Mouse (Mus musculus) hindbrain, embryonic 11.5 days (tissue): ENCODE measurements around the gene Gm20388. TPM values are rescaled to one million over a fixed set of nuclear protein-coding genes. Genes with fewer than 3 reads are reported as not detected.

Source experiments
- ATAC-seq: fragments of 200-750 bp; cut with Nextera tagmentation; 2 replicates; pipeline ENCODE4 v1.8.0; 2017; ENCODE audit warnings: mild to moderate bottlenecking, moderate TSS enrichment, moderate library complexity; ENCODE audit not compliant: low FRiP score
- DNase-seq: peaks from one replicate; pipeline ENCODE4 v3.0.0-alpha.2; 2015; ENCODE audit warnings: low spot score
- H3K27ac ChIP-seq: fragments of 300-500 bp; sonication (generic); 2 replicates; pipeline ENCODE4 v1.5.1; 2014; ENCODE audit warnings: mild to moderate bottlenecking, low read depth, low read length
- H3K27me3 ChIP-seq: fragments of 300-500 bp; sonication (generic); 2 replicates; pipeline ENCODE4 v1.6.1; 2014; ENCODE audit warnings: mild to moderate bottlenecking, low read length, moderate library complexity, mixed read lengths; ENCODE audit not compliant: control insufficient read depth, insufficient read depth
- H3K36me3 ChIP-seq: fragments of 300-500 bp; sonication (generic); 2 replicates; pipeline ENCODE4 v1.6.1; 2014; ENCODE audit warnings: mild to moderate bottlenecking, low read length, moderate library complexity, mixed read lengths; ENCODE audit not compliant: control insufficient read depth, insufficient read depth
- H3K4me1 ChIP-seq: fragments of 300-500 bp; sonication (generic); replicated peaks from 2 replicates; pipeline ENCODE4 v1.6.1; 2014; ENCODE audit warnings: low read length, mixed read lengths; ENCODE audit not compliant: control insufficient read depth, insufficient read depth
- H3K4me2 ChIP-seq: fragments of 300-500 bp; sonication (generic); replicated peaks from 2 replicates; pipeline ENCODE4 v1.6.1; 2014; ENCODE audit warnings: mild to moderate bottlenecking, low read depth, low read length
- H3K4me3 ChIP-seq: fragments of 300-500 bp; sonication (generic); 2 replicates; pipeline ENCODE4 v1.5.1; 2014; ENCODE audit warnings: low read depth, low read length
- H3K9ac ChIP-seq: fragments of 300-500 bp; sonication (generic); 2 replicates; pipeline ENCODE4 v1.6.1; 2014; ENCODE audit warnings: low read depth, low read length
- H3K9me3 ChIP-seq: fragments of 300-500 bp; sonication (generic); 2 replicates; pipeline ENCODE4 v1.6.1; 2016; ENCODE audit warnings: low read length; ENCODE audit not compliant: control insufficient read depth
- WGBS: fragments of 180-500 bp; shearing (Covaris S2); extraction: QIAGEN DNeasy Blood & Tissue Kit; methylation state at CpG from one replicate; pipeline ENCODE4 v1.1.7; 2014; 5-methylcytosine and 5-hydroxymethylcytosine counted together
- polyA plus RNA-seq: library from polyadenylated mRNA; unstranded; fragments of >200 nt; fragmentation: Nextera tagmentation; extraction: Ambion mirVana; gene quantifications from 2 replicates; pipeline ENCODE4 v1.2.1, GENCODE M21; 2014

The Gm20388 gene
- polyA plus RNA-seq, 1 experiment from 2014 or later: 11.8 TPM

DNA sequence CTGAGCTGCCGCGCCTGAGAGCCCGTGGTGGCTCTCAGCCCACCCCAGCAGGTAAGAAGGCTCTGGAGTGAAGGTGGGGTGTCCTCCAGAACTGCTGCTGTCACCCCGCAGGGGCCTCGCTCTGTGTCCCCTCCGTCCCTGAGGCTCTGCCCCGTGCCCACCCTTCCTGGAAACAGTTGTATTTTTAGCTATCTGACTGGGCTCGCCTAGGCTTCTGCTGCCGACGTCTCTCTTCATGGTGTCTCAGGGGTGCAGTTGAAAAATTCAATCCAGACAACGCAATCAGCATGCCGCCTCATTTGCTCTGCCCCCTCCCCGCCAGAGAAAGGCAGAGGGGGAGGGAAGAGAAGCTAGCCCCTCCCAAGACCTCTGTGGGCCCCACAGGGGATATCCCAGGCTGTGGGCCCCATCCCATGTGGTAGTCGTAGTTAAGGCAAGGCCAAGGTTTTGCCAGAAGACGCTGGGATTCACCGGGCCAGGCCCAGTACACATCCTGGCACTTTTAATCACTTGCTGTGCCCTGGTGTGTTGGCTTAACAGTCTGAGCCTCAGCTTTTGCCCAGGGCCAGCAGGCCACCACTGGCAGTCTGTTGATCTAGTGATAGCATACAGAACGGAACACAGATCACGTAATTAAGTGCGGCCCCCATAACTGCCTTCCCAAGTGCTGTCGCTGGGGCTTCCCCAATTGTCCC, 645.7 kb downstream of the Gm20388 start:
- 59% methylated on average over 20 of the region's 20 CpGs for WGBS
- Histone ChIP-seq H3K4me2 (no peak overlapping the region), H3K4me3 (no peak overlapping the region), H3K27me3 (no peaks in the 10 kb centered on the region), H3K36me3 (no peaks in the 10 kb centered on the region), H3K27ac (peak overlapping the region; percentile 42), H3K4me1 (peaks cover 59% of the 10 kb centered on the region), H3K9me3 (no peaks in the 10 kb centered on the region), H3K9ac (peak overlapping the region; percentile 7; the same call in 1 of the 2 replicates)
- ATAC-seq (no peak), DNase-seq (no peak)

- Histone ChIP-seq H3K4me3 (no peak overlapping the region), H3K27ac (peak overlapping the region; percentile 42; the same call in 1 of the 2 replicates), H3K27me3 (no peaks in the 10 kb centered on the region), H3K36me3 (no peaks in the 10 kb centered on the region), H3K9ac (no peak overlapping the region), H3K4me2 (no peak overlapping the region), H3K4me1 (peaks cover 60% of the 10 kb centered on the region), H3K9me3 (no peaks in the 10 kb centered on the region)
- DNase-seq (peak; percentile 52), ATAC-seq (no peak)
- whole genome bisulfite sequencing: 53% methylated on average over 15 of the region's 15 CpGs
Observed at GRCm38 (mm10) chr8:120557170-120557965, 646.7 kb downstream of the Gm20388 start.

DNA sequence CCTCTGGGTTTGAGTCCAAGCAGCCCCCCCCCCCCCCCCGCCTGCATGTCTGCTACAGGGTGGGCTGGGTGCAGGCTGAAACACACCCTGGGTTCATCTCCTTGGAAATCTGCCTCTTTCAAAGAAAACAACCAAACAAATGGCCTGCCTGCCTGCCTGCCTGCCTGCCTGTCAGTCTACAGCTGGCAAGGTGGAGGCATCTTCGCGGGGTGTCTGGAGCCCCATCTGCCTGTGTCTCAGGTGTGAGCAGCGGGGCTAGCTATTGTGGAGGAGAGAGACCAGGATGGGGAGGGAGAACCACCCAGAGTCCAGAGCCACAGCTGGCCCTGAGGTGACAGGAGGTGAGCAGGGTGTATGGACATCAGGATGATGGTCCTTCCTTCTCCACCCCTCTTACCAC, 647.5 kb downstream of the Gm20388 start:
- WGBS: 87% methylated on average over 4 of the region's 4 CpGs
- H3K9me3 ChIP-seq: no peaks in the 10 kb centered on the region
- H3K4me3 ChIP-seq: no peak overlapping the region
- H3K36me3 ChIP-seq: no peaks in the 10 kb centered on the region
- DNase-seq (no peak), ATAC-seq (no peak)
- H3K4me1 ChIP-seq: peaks cover 68% of the 10 kb centered on the region
- no peaks in the 10 kb centered on the region for H3K27me3 ChIP-seq
- no peak overlapping the region for H3K9ac ChIP-seq
- no peak overlapping the region for H3K4me2 ChIP-seq
- H3K27ac ChIP-seq: peak overlapping the region; percentile 10; the same call in 1 of the 2 replicates

DNA sequence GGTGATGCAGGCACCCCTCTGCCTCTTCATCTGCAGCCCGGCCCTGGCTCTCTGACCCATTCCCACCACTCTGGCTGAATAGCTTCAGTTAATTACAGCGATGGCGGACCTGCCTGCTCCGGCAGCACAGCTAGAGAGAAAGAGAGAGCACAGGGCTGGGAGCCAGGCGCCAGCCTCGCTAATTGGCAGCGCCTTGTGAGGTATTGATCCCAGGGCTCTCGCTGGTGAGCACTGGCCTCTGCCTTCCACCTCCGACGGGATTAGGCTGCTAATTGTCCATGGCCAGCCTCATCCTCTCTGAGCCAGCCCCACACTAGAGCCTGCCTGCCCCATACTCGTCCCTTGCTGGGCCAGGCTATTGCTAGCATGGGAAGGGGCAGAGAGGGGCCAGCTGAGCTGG, 649.0 kb downstream of the Gm20388 start:
- Histone ChIP-seq H3K9ac (peak overlapping the region; percentile 41), H3K27me3 (no peaks in the 10 kb centered on the region), H3K9me3 (no peaks in the 10 kb centered on the region), H3K27ac (peak overlapping the region; percentile 90), H3K4me3 (no peak overlapping the region), H3K4me1 (peaks cover 75% of the 10 kb centered on the region), H3K4me2 (no peak overlapping the region), H3K36me3 (no peaks in the 10 kb centered on the region)
- ATAC-seq (peak; percentile 25; the same call in 1 of the 2 replicates), DNase-seq (peak; percentile 46)
- WGBS: 28% methylated on average over 11 of the region's 11 CpGs

DNA sequence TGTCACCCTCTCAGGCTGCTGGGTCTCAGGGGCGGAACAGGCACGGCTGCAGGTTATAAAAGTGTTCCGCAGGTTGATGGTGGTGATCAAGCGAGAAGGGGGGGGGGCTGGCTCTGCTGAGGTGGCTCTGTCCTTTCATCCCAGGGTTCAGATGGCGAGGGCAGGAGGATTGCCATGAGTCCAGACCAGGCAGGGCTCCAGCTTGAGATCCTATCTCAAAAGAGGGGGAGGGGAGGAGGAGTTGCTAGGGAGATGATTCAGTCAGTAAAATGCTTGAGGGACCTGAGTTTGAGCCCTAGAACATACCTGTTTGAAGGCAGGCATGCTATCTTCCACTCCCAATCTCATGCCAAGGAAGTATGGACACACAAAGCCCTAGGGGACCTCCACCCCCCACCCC, 649.9 kb downstream of the Gm20388 start:
- no peak for ATAC-seq
- Histone ChIP-seq H3K9me3 (no peaks in the 10 kb centered on the region), H3K4me2 (no peak overlapping the region), H3K27me3 (no peaks in the 10 kb centered on the region), H3K9ac (no peak overlapping the region), H3K27ac (peak overlapping the region; percentile 90), H3K4me1 (peaks cover 78% of the 10 kb centered on the region), H3K36me3 (no peaks in the 10 kb centered on the region), H3K4me3 (no peak overlapping the region)
- 82% methylated on average over 5 of the region's 5 CpGs for WGBS
- no peak for DNase-seq

GRCm38 (mm10) chr8:120561539-120562435, 651.1 kb downstream of the Gm20388 start:
- Histone ChIP-seq H3K4me1 (peaks cover 70% of the 10 kb centered on the region), H3K27ac (peak overlapping the region; percentile 70), H3K9me3 (no peaks in the 10 kb centered on the region), H3K4me2 (no peak overlapping the region), H3K27me3 (no peaks in the 10 kb centered on the region), H3K9ac (no peak overlapping the region), H3K4me3 (no peak overlapping the region), H3K36me3 (no peaks in the 10 kb centered on the region)
- ATAC-seq (no peak), DNase-seq (no peak)
- WGBS: 85% methylated on average over 22 of the region's 22 CpGs

- ATAC-seq: 0 out of 2 replicates have a peak, but pooled peaks have one; percentile 3
- Histone ChIP-seq H3K27ac (peak overlapping the region; percentile 70), H3K9ac (no peak overlapping the region), H3K4me2 (no peak overlapping the region), H3K4me1 (peaks cover 60% of the 10 kb centered on the region), H3K4me3 (no peak overlapping the region), H3K27me3 (no peaks in the 10 kb centered on the region), H3K36me3 (peaks cover 7% of the 10 kb centered on the region), H3K9me3 (no peaks in the 10 kb centered on the region)
- WGBS: 80% methylated on average over 18 of the region's 18 CpGs
- no peak for DNase-seq
Observed at GRCm38 (mm10) chr8:120562680-120563347, 652.2 kb downstream of the Gm20388 start.

DNA sequence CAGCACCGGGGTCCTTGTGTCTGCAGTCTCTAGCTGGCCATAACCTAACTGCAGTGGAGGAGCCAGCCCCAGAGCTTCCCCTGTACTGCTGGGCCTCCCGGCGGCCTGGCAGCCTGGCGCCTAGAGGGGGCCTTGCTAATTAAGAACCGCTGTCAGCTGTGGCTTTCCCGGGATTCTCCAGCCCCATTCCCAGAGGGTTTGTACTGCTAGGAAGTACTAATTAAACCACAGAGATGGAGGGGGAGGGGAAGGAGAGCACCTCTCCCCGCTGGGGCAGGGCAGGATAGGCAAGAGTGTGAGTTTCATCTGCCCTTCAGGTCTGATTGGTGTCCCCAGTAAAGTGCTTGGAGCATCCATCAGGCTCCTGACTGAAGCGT, 652.7 kb downstream of the Gm20388 start:
- DNase-seq (peak; percentile 65), ATAC-seq (peak; percentile 30; the same call in 1 of the 2 replicates)
- H3K9me3 ChIP-seq: no peaks in the 10 kb centered on the region
- WGBS: 18% methylated on average over 8 of the region's 8 CpGs
- H3K4me1 ChIP-seq: peaks cover 57% of the 10 kb centered on the region
- peak overlapping the region; percentile 70 for H3K27ac ChIP-seq
- no peak overlapping the region for H3K4me3 ChIP-seq
- no peaks in the 10 kb centered on the region for H3K27me3 ChIP-seq
- H3K4me2 ChIP-seq: no peak overlapping the region
- H3K36me3 ChIP-seq: peaks cover 13% of the 10 kb centered on the region
- no peak overlapping the region for H3K9ac ChIP-seq
